Mouse (Mus musculus) intestine, postnatal 0 days (tissue): Measurements from ENCODE around the gene C2cd2l. TPM values are rescaled to one million over a fixed set of nuclear protein-coding genes. Genes with fewer than 3 reads are reported as not detected.

Source experiments
- ATAC-seq: fragments of 200-750 bp; cut with Nextera tagmentation; 2 replicates; pipeline ENCODE4 v1.8.0; 2017; ENCODE audit warnings: mild to moderate bottlenecking, moderate TSS enrichment, moderate library complexity
- H3K27ac ChIP-seq: fragments of 300-500 bp; sonication (generic); 2 replicates; pipeline ENCODE4 v1.5.1; 2014; ENCODE audit warnings: mild to moderate bottlenecking, low read depth, low read length, moderate library complexity
- H3K27me3 ChIP-seq: fragments of 300-500 bp; sonication (generic); replicated peaks from 2 replicates; pipeline ENCODE4 v1.6.1; 2014; ENCODE audit warnings: low read length, mixed read lengths; ENCODE audit not compliant: control insufficient read depth, insufficient read depth
- H3K36me3 ChIP-seq: fragments of 300-500 bp; sonication (generic); 2 replicates; pipeline ENCODE4 v1.6.1; 2014; ENCODE audit warnings: mild to moderate bottlenecking, moderate library complexity; ENCODE audit not compliant: control insufficient read depth, insufficient read depth
- H3K4me1 ChIP-seq: fragments of 300-500 bp; sonication (generic); replicated peaks from 2 replicates; pipeline ENCODE4 v1.6.1; 2014; ENCODE audit warnings: antibody characterized with exemption, low read length, mixed read lengths; ENCODE audit not compliant: control insufficient read depth, insufficient read depth
- H3K4me2 ChIP-seq: fragments of 300-500 bp; sonication (generic); replicated peaks from 2 replicates; pipeline ENCODE4 v1.6.1; 2014; ENCODE audit warnings: low read depth, mild to moderate bottlenecking, moderate library complexity
- H3K4me3 ChIP-seq: fragments of 300-500 bp; sonication (generic); 2 replicates; pipeline ENCODE4 v1.5.1; 2014; ENCODE audit warnings: low read depth, low read length
- H3K9ac ChIP-seq: fragments of 300-500 bp; sonication (generic); 2 replicates; pipeline ENCODE4 v1.6.1; 2014; ENCODE audit warnings: mild to moderate bottlenecking, low read depth, low read length
- H3K9me3 ChIP-seq: fragments of 300-500 bp; sonication (generic); 2 replicates; pipeline ENCODE4 v1.6.1; 2016; ENCODE audit warnings: mixed run types; ENCODE audit not compliant: control insufficient read depth
- CTCF ChIP-seq: sonication (generic); IDR thresholded peaks from 2 replicates; pipeline ENCODE4 v1.5.1; 2016; ENCODE audit warnings: low read depth, mild to moderate bottlenecking, control low read depth, antibody characterized with exemption, moderate library complexity
- WGBS: fragments of 180-500 bp; shearing (Covaris S2); extraction: QIAGEN DNeasy Blood & Tissue Kit; methylation state at CpG from one replicate; pipeline ENCODE4 v1.1.7; 2014; 5-methylcytosine and 5-hydroxymethylcytosine counted together
- polyA plus RNA-seq: library from polyadenylated mRNA; unstranded; fragments of >200 nt; fragmentation: Nextera tagmentation; extraction: Ambion mirVana; gene quantifications from 2 replicates; pipeline ENCODE4 v1.2.1, GENCODE M21; 2015

Gene C2cd2l
- polyA plus RNA-seq, 1 experiment from 2014 or later, result 42.4 TPM

DNA sequence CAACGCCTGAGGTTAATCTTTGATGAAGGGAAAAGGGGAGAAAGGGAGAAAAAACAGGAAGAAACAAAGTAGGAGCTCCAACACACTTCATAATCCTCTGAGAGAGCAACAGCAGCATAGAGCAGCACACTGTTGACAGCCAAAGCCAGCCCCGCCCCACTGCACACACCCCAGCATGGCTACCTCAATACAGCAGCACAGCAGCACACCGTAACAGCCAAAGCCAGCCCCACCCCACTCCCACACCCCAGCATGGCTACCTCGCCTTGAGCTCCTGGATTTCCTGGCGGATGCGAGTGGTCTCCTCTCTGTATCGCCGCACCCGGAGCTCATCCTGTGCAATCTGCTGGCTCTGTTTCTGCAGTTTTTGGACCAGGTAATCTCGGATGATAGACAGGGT lies 32.3 kb upstream of the C2cd2l start:
- Histone ChIP-seq H3K4me2 (no peak overlapping the region), H3K4me3 (no peak overlapping the region), H3K27ac (no peak overlapping the region), H3K9ac (no peak overlapping the region), H3K4me1 (no peaks in the 10 kb centered on the region), H3K36me3 (peaks cover 96% of the 10 kb centered on the region), H3K9me3 (no peaks in the 10 kb centered on the region), H3K27me3 (no peaks in the 10 kb centered on the region)
- ATAC-seq, result no peak
- WGBS, result 89% methylated on average over 10 of the region's 10 CpGs
- no peak for TF ChIP-seq CTCF

DNA sequence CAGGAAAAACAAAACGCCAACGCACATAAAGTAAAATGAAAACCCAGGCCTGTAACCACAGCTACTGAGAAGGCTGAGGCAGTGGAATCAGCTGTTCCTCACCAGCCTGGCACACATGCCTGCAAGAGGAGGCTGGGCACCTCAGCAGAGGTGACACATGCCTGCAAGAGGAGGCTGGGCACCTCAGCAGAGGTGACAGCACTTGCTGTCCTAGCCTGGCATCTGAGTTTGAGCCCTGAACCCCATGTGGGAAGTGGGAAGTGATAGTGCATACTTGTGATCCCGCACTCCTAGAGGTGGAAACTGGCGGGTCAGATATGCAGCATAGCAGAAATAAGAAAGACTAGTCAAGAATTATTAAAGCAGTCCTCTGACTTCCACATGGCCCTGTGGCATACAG lies 31.3 kb upstream of the C2cd2l start:
- WGBS, result over 99% methylated on average over 4 of the region's 4 CpGs
- ATAC-seq, result no peak
- H3K27me3 ChIP-seq, result no peaks in the 10 kb centered on the region

GRCm38 (mm10) chr9:44348546-44348945 lies 28.5 kb upstream of the C2cd2l start:
- no peak for ATAC-seq
- Histone ChIP-seq H3K9me3 (no peaks in the 10 kb centered on the region), H3K9ac (no peak overlapping the region), H3K4me3 (no peak overlapping the region), H3K36me3 (peaks cover 62% of the 10 kb centered on the region), H3K27me3 (no peaks in the 10 kb centered on the region), H3K27ac (no peak overlapping the region; the same call in 1 of the 2 replicates), H3K4me1 (no peaks in the 10 kb centered on the region), H3K4me2 (no peak overlapping the region)
- WGBS, result 96% methylated on average over 4 of the region's 4 CpGs
- TF ChIP-seq CTCF, result peak; percentile 46

More for the DNA sequence above, 31.3 kb upstream of the C2cd2l start:
- H3K4me2 ChIP-seq, result no peak overlapping the region
- H3K4me3 ChIP-seq, result no peak overlapping the region
- H3K9me3 ChIP-seq, result no peaks in the 10 kb centered on the region
- H3K4me1 ChIP-seq, result no peaks in the 10 kb centered on the region
- no peak overlapping the region for H3K27ac ChIP-seq
- peaks cover 90% of the 10 kb centered on the region for H3K36me3 ChIP-seq
- no peak overlapping the region for H3K9ac ChIP-seq
- no peak for TF ChIP-seq CTCF

GRCm38 (mm10) chr9:44347621-44348020 lies 27.5 kb upstream of the C2cd2l start:
- 74% methylated on average over 4 of the region's 4 CpGs for WGBS
- ATAC-seq, result no peak
- H3K27ac ChIP-seq, result no peak overlapping the region
- no peaks in the 10 kb centered on the region for H3K4me1 ChIP-seq
- H3K36me3 ChIP-seq, result peaks cover 52% of the 10 kb centered on the region
- no peak overlapping the region for H3K4me3 ChIP-seq
- H3K4me2 ChIP-seq, result no peak overlapping the region
- no peaks in the 10 kb centered on the region for H3K27me3 ChIP-seq
- TF ChIP-seq CTCF, result no peak
- H3K9ac ChIP-seq, result no peak overlapping the region
- H3K9me3 ChIP-seq, result no peaks in the 10 kb centered on the region

GRCm38 (mm10) chr9:44347166-44347565 lies 27.1 kb upstream of the C2cd2l start:
- H3K36me3 ChIP-seq, result peaks cover 48% of the 10 kb centered on the region
- no peak overlapping the region for H3K4me2 ChIP-seq
- H3K4me3 ChIP-seq, result no peak overlapping the region
- no peak for TF ChIP-seq CTCF
- H3K27ac ChIP-seq, result no peak overlapping the region
- no peak overlapping the region for H3K9ac ChIP-seq
- no peaks in the 10 kb centered on the region for H3K27me3 ChIP-seq
- no peaks in the 10 kb centered on the region for H3K4me1 ChIP-seq
- no peak for ATAC-seq
- no peaks in the 10 kb centered on the region for H3K9me3 ChIP-seq
- 89% methylated on average over 9 of the region's 9 CpGs for WGBS

- TF ChIP-seq CTCF, result no peak
- Histone ChIP-seq H3K9ac (no peak overlapping the region), H3K4me3 (no peak overlapping the region), H3K36me3 (peaks cover 40% of the 10 kb centered on the region), H3K27me3 (no peaks in the 10 kb centered on the region), H3K27ac (no peak overlapping the region), H3K9me3 (no peaks in the 10 kb centered on the region), H3K4me2 (no peak overlapping the region), H3K4me1 (no peaks in the 10 kb centered on the region)
- 90% methylated on average over 6 of the region's 6 CpGs for whole genome bisulfite sequencing
- no peak for ATAC-seq
Measured at GRCm38 (mm10) chr9:44345570-44346433, 25.7 kb upstream of the C2cd2l start.
